Mouse (Mus musculus): ENCODE results near the gene Pvr. TPM values are rescaled to one million over a fixed set of nuclear protein-coding genes. Genes with fewer than 3 reads are reported as not detected.
A peak's percentile ranks its signal among the peaks of the same experiment; 100 is the strongest.

Gene Pvr
- polyA plus RNA-seq, 1 experiment, result 16.5 TPM

DNA sequence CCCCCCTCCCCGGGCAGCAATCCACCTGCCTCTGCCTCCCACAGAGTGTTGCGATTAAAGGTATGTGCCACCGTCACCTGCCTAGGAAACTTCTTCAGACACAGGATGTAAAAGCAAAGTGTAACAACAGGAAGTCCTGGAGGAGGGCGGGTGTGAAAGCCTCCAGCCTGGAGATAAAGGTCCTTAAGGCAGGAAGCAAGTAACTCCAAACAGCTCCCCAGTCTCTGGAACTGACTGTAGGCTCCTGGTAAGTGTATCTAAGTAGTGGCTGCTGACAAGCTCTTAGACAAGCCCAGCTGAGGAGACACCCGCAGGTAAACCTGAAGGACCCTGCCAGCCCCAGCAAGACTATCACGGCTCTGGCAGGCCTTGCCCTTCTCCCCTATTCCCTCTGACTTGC lies 19.3 kb upstream of the Pvr start:
- no peaks in the 10 kb centered on the region for H3K79me2 ChIP-seq (ENCODE audit: control insufficient read depth, insufficient read depth)
- TF ChIP-seq CTCF (IDR thresholded peaks at IDR 0.05; ENCODE audit: control insufficient read depth, insufficient read depth, insufficient read length), result no peak
- TF ChIP-seq USF1 (IDR thresholded peaks at IDR 0.05; ENCODE audit: low read depth), result no peak
- no peak for TF ChIP-seq MYOD1 (IDR thresholded peaks at IDR 0.05; ENCODE audit: control insufficient read depth, insufficient read length, low read depth)
- TF ChIP-seq MAX (IDR thresholded peaks at IDR 0.05), result no peak
- TF ChIP-seq CEBPB (IDR thresholded peaks at IDR 0.05; ENCODE audit: low read depth), result no peak
- TF ChIP-seq MYOG (IDR thresholded peaks at IDR 0.05; ENCODE audit: control insufficient read depth, extremely low read depth, insufficient read length), result no peak
- no peak for TF ChIP-seq FOSL1 (IDR thresholded peaks at IDR 0.05; ENCODE audit: insufficient read depth, low read length, poor library complexity, severe bottlenecking)
- H3K79me3 ChIP-seq (ENCODE audit: low read depth), result no peaks in the 10 kb centered on the region
- no peak overlapping the region for H3ac ChIP-seq (ENCODE audit: control insufficient read depth, insufficient read length, low read depth)
- H3K4me3 ChIP-seq (ENCODE audit: insufficient read depth, poor library complexity, severe bottlenecking), result no peak overlapping the region
- no peaks in the 10 kb centered on the region for H3K27me3 ChIP-seq (ENCODE audit: control insufficient read depth, insufficient read depth, insufficient read length)
- no peaks in the 10 kb centered on the region for H3K36me3 ChIP-seq (ENCODE audit: control insufficient read depth, insufficient read depth)

DNA sequence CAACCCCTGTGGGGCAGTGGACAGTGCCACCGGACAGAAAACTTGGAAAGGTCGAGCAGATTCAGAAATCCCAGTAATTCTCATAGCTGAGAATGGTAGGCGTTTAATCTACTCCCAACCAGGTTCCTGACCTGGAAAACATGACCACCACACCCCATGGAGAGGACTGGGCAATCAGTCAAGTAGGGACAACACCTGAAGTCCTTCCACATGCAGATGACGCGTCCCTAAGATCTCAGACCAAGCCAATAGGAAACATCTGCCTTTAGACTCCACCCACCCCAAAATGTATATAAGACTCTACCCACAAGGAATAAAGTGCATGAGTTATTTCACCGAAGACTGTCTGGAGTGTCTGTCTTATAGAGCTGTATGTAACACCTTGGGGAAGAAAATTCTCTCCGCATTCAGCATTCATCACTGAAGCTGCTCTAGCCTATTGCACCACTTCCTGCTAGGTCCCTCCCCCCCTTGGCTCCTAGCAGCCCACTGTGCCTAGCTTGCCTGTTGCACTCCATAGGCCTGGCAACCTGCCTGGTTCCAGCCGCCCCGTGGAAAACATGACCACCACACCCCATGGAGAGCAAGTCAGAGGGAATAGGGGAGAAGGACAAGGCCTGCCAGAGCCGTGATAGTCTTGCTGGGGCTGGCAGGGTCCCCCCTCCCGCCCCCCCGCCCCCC lies 18.7 kb upstream of the Pvr start:
- no peaks in the 10 kb centered on the region for H3K79me2 ChIP-seq (ENCODE audit: control insufficient read depth, insufficient read depth)
- TF ChIP-seq MYOD1 (IDR thresholded peaks at IDR 0.05; ENCODE audit: control insufficient read depth, insufficient read length, low read depth) (no peak), CEBPB (IDR thresholded peaks at IDR 0.05; ENCODE audit: low read depth) (peak; percentile 56)
- no peak overlapping the region for H3K4me3 ChIP-seq (ENCODE audit: insufficient read depth, poor library complexity, severe bottlenecking)
- no peak overlapping the region for H3ac ChIP-seq (ENCODE audit: control insufficient read depth, insufficient read length, low read depth)
- H3K27me3 ChIP-seq (ENCODE audit: control insufficient read depth, insufficient read depth, insufficient read length), result no peaks in the 10 kb centered on the region
- no peaks in the 10 kb centered on the region for H3K36me3 ChIP-seq (ENCODE audit: control insufficient read depth, insufficient read depth)
- no peaks in the 10 kb centered on the region for H3K79me3 ChIP-seq (ENCODE audit: low read depth)

GRCm38 (mm10) chr7:19937229-19937821 lies 16.4 kb upstream of the Pvr start:
- no peak for TF ChIP-seq MYOD1 (IDR thresholded peaks at IDR 0.05; ENCODE audit: control insufficient read depth, insufficient read length, low read depth)
- no peak for TF ChIP-seq CEBPB (IDR thresholded peaks at IDR 0.05; ENCODE audit: low read depth)
- TF ChIP-seq USF1 (IDR thresholded peaks at IDR 0.05; ENCODE audit: low read depth), result no peak
- TF ChIP-seq MYOG (IDR thresholded peaks at IDR 0.05; ENCODE audit: control insufficient read depth, extremely low read depth, insufficient read length), result no peak
- TF ChIP-seq FOSL1 (IDR thresholded peaks at IDR 0.05; ENCODE audit: insufficient read depth, low read length, poor library complexity, severe bottlenecking), result no peak
- TF ChIP-seq CTCF (IDR thresholded peaks at IDR 0.05; ENCODE audit: control insufficient read depth, insufficient read depth, insufficient read length), result no peak
- TF ChIP-seq MAX (IDR thresholded peaks at IDR 0.05), result no peak

GRCm38 (mm10) chr7:19935961-19936360 lies 15.0 kb upstream of the Pvr start:
- Histone ChIP-seq H3K36me3 (ENCODE audit: control insufficient read depth, insufficient read depth) (no peaks in the 10 kb centered on the region), H3K79me3 (ENCODE audit: low read depth) (no peaks in the 10 kb centered on the region), H3K4me3 (ENCODE audit: insufficient read depth, poor library complexity, severe bottlenecking) (no peak overlapping the region), H3ac (ENCODE audit: control insufficient read depth, insufficient read length, low read depth) (no peak overlapping the region), H3K27me3 (ENCODE audit: control insufficient read depth, insufficient read depth, insufficient read length) (no peaks in the 10 kb centered on the region), H3K79me2 (ENCODE audit: control insufficient read depth, insufficient read depth) (no peaks in the 10 kb centered on the region)
- TF ChIP-seq MYOD1 (IDR thresholded peaks at IDR 0.05; ENCODE audit: control insufficient read depth, insufficient read length, low read depth), result no peak
- no peak for TF ChIP-seq MYOG (IDR thresholded peaks at IDR 0.05; ENCODE audit: control insufficient read depth, extremely low read depth, insufficient read length)
- no peak for TF ChIP-seq USF1 (IDR thresholded peaks at IDR 0.05; ENCODE audit: low read depth)
- TF ChIP-seq FOSL1 (IDR thresholded peaks at IDR 0.05; ENCODE audit: insufficient read depth, low read length, poor library complexity, severe bottlenecking), result no peak
- no peak for TF ChIP-seq MAX (IDR thresholded peaks at IDR 0.05)
- TF ChIP-seq CTCF (IDR thresholded peaks at IDR 0.05; ENCODE audit: control insufficient read depth, insufficient read depth, insufficient read length), result no peak
- no peak for TF ChIP-seq CEBPB (IDR thresholded peaks at IDR 0.05; ENCODE audit: low read depth)

More at GRCm38 (mm10) chr7:19937229-19937821, 16.4 kb upstream of the Pvr start:
- Histone ChIP-seq H3K36me3 (ENCODE audit: control insufficient read depth, insufficient read depth) (no peaks in the 10 kb centered on the region), H3ac (ENCODE audit: control insufficient read depth, insufficient read length, low read depth) (no peak overlapping the region), H3K79me3 (ENCODE audit: low read depth) (no peaks in the 10 kb centered on the region), H3K4me3 (ENCODE audit: insufficient read depth, poor library complexity, severe bottlenecking) (no peak overlapping the region), H3K79me2 (ENCODE audit: control insufficient read depth, insufficient read depth) (no peaks in the 10 kb centered on the region), H3K27me3 (ENCODE audit: control insufficient read depth, insufficient read depth, insufficient read length) (no peaks in the 10 kb centered on the region)

GRCm38 (mm10) chr7:19935171-19935751 lies 14.3 kb upstream of the Pvr start:
- no peaks in the 10 kb centered on the region for H3K27me3 ChIP-seq (ENCODE audit: control insufficient read depth, insufficient read depth, insufficient read length)

More at GRCm38 (mm10) chr7:19935171-19935751, 14.3 kb upstream of the Pvr start:
- no peak for TF ChIP-seq CTCF (IDR thresholded peaks at IDR 0.05; ENCODE audit: control insufficient read depth, insufficient read depth, insufficient read length)
- no peak for TF ChIP-seq FOSL1 (IDR thresholded peaks at IDR 0.05; ENCODE audit: insufficient read depth, low read length, poor library complexity, severe bottlenecking)
- TF ChIP-seq MYOD1 (IDR thresholded peaks at IDR 0.05; ENCODE audit: control insufficient read depth, insufficient read length, low read depth), result no peak
- TF ChIP-seq MYOG (IDR thresholded peaks at IDR 0.05; ENCODE audit: control insufficient read depth, extremely low read depth, insufficient read length), result no peak
- TF ChIP-seq CEBPB (IDR thresholded peaks at IDR 0.05; ENCODE audit: low read depth), result no peak
- TF ChIP-seq MAX (IDR thresholded peaks at IDR 0.05), result no peak
- TF ChIP-seq USF1 (IDR thresholded peaks at IDR 0.05; ENCODE audit: low read depth), result no peak
- no peaks in the 10 kb centered on the region for H3K79me2 ChIP-seq (ENCODE audit: control insufficient read depth, insufficient read depth)
- H3K36me3 ChIP-seq (ENCODE audit: control insufficient read depth, insufficient read depth), result no peaks in the 10 kb centered on the region
- no peak overlapping the region for H3ac ChIP-seq (ENCODE audit: control insufficient read depth, insufficient read length, low read depth)
- H3K4me3 ChIP-seq (ENCODE audit: insufficient read depth, poor library complexity, severe bottlenecking), result no peak overlapping the region
- no peaks in the 10 kb centered on the region for H3K79me3 ChIP-seq (ENCODE audit: low read depth)
